Mouse (Mus musculus) cerebellum, postnatal 14 days (tissue): ENCODE data around the gene Ppp3ca.

Experiments used
- DNase-seq, 2 experiments: peaks; one replicate each; pipeline ENCODE4 v3.0.0; 2021; ENCODE audit warnings: mixed read lengths in 2 of 2

Ppp3ca gene

GRCm38 (mm10) chr3:136940733-136941601 is 271.0 kb downstream of the Ppp3ca start:
- DNase-seq: no peak

DNA sequence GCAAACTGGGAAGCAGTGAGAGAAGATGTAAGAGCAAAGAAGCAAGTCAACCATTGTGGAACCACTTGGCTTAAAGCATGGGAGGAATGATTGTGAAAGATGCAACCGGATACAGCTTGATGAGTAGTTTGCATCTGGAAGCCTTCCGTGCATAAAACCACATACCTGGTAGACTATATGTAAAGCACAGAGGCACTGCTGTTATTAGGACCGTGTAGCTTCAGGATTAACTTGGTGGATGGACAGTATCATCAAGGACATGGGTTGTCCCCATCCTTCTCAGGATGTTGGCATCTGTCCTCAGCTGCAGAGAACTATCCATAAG is 271.6 kb downstream of the Ppp3ca start:
- DNase-seq: no peak

DNA sequence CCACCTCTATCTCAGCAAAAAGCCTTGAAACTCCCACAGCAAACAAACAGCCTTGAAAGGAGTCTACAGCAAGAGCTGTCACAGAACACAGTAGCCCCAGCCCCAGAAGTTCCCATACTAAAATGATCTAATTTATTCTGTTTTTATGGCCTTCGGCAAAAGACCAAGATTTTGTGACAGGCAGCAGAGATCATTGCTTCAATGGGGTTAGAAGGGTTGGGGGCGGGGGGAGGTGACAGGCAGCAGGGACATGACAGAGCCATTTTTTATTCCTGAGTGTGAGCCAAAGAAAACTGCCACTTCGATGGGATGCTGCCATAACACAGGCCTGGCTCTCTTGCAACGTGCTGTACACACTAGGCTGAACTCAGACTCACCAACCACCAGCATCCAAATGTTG is 275.6 kb downstream of the Ppp3ca start:
- DNase-seq: peak; percentile 37 to 39

- no peak for DNase-seq
These were observed 276.7 kb downstream of the Ppp3ca start for GRCm38 (mm10) chr3:136946662-136947061.

- no peak for DNase-seq
These were observed 278.2 kb downstream of the Ppp3ca start for GRCm38 (mm10) chr3:136948142-136948541.

- DNase-seq: no peak
These were observed 281.9 kb downstream of the Ppp3ca start for GRCm38 (mm10) chr3:136951792-136952191.

- DNase-seq: no peak
These were observed 282.9 kb downstream of the Ppp3ca start for GRCm38 (mm10) chr3:136952822-136953221.

DNA sequence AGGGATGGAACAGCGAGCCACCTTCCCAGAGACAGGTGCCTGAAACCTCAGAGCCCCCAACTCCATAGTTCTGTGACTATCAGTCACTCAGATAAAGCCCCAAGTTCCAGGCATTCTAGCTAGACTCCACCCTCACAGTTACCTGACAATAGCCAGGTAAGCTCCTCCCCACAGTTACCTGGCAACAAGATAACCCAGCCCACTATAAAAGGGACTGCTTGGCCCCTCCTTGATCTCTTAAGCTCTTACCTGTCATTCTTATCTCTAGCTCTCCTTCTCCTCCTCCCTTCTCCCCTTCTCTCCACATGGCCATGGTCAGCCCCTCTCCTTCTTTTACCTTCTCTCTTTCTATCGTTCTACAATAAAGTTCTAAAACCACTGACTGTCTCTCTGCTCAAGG is 285.1 kb downstream of the Ppp3ca start:
- DNase-seq: no peak

DNA sequence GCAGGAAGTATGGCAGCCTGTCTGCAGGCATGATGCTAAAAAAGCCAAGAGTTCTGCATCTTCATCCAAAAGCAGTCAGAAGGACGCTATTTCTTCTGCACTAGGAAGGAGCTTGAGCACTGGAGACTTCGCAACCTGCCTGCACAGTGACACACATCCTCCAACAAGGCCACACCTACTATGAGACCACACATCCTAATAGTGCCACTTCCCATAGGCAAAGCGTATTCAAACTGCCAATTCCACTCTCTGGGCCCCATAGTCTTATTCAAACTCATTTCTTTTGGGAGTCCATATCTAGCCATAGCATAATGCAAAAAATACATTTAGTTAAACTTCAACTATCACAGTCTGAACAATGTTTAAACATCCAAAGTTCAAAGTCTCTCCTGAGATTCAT is 290.4 kb downstream of the Ppp3ca start:
- DNase-seq: no peak

- DNase-seq: peak; percentile 42
These were observed 296.9 kb downstream of the Ppp3ca start for GRCm38 (mm10) chr3:136966786-136967185.

GRCm38 (mm10) chr3:136967510-136967909 is 297.6 kb downstream of the Ppp3ca start:
- DNase-seq: no peak

DNA sequence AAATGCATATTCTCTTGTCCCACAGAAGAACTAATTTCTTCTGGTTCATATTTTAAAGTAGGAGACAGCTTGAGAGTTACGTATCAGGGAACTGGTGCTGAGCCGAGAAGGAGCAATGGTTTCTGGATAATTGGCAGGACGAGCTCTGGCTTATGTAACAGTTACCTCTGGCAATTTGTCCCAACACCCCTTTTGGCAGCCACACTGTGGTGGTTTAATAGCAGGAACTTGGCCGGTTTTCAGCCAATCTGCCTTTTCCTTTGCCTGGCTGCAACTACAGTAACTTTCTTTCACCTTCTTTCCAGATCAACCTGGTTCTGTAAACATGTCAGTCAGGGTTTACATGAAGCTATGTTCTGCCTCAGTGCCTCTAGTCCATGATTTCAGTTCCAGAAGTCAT is 299.9 kb downstream of the Ppp3ca start:
- peak; percentile 87 to 90 for DNase-seq

GRCm38 (mm10) chr3:136977859-136978258 is 307.9 kb downstream of the Ppp3ca start:
- DNase-seq: no peak

DNA sequence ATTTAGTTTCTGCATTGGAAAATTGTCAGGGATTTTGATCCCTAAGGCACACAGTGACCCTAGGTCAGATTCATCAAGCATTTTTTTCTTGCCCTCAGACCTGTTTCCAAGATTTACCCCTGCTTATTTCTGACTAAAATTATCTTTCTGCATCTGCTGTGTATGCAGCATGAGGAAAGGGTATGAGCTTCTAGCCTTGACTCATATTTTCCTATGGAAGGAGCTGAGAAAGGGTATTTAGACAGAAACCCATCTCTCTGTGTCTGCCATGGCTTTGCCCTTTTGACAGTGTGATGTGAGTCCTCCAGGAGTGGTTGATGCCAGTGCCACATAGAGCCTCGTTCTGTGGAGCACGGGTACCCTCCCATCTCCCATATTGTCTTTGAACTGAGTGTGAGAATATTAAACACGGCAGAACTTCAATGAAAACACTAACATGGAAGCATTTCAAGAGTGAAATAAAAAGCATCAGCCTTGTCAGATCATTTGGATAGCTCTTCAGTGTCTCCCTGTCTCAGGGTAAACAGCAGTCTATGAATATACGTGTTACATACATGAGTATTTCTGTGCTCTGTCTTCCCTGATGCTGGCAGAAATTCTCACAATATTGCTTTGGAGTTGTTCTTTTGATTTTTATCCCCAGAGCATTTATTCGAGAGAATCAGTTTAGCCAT is 311.1 kb downstream of the Ppp3ca start:
- no peak for DNase-seq

DNA sequence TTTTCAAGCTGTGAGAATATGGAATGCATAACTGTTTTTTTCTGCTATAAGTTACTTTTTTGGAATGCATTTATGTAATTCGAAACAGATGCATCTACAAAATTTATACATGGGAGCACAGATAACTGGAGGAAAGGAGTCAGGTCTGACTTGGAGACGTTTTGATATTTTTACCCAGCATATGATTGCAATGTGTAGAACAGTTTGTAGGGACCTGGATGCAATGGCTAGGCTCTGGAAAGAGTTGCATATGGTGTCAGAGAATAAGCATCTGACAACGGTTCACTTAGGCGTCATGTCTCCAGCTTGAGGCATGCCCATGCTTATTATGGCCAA is 311.6 kb downstream of the Ppp3ca start:
- no peak for DNase-seq

GRCm38 (mm10) chr3:136982021-136982420 is 312.1 kb downstream of the Ppp3ca start:
- no peak for DNase-seq

GRCm38 (mm10) chr3:136986096-136986881 is 316.4 kb downstream of the Ppp3ca start:
- DNase-seq: no peak
